Mouse (Mus musculus): ENCODE data around the gene Irf9. TPM values are rescaled to one million over a fixed set of nuclear protein-coding genes. Genes with fewer than 3 reads are reported as not detected.
A peak's percentile ranks its signal among the peaks of the same experiment; 100 is the strongest.

Irf9 gene
- total and polyA plus RNA-seq, 3 experiments: 31.2 to 64.3 (median 39.6) TPM

GRCm38 (mm10) chr14:55617822-55618221 lies 14.5 kb downstream of the Irf9 start, which contains the start of gene Rec8:
Rec8 (plus strand) TSS chr14:55618037.
- no peaks in the 10 kb centered on the region for H3K9me3 ChIP-seq (replicated peaks)
- peaks cover 84% of the 10 kb centered on the region for H3K4me1 ChIP-seq (ENCODE audit: insufficient read depth, low read depth, low read length)
- TF ChIP-seq GATA1 (IDR thresholded peaks at IDR 0.05; ENCODE audit: borderline replicate concordance, low read length) (no peak), POLR2AphosphoS5 (IDR thresholded peaks at IDR 0.05; ENCODE audit: insufficient replicate concordance, low read depth, low read length) (no peak), CTCF (IDR thresholded peaks at IDR 0.05; ENCODE audit: low read depth, low read length) (no peak), GATA2 (IDR thresholded peaks at IDR 0.05; ENCODE audit: borderline replicate concordance, low read depth, low read length) (no peak), TAL1 (conservative IDR thresholded peaks at IDR 0.05; ENCODE audit: low read depth, low read length) (no peak)
- H3K27me3 ChIP-seq (ENCODE audit: insufficient read depth, low read length): no peaks in the 10 kb centered on the region
- peaks cover 39% of the 10 kb centered on the region for H3K36me3 ChIP-seq (replicated peaks)
- H3K4me3 ChIP-seq (ENCODE audit: low read depth, low read length): peak within 1 kb of the TSS; percentile 78
- ATAC-seq (ENCODE audit: extremely low read depth, insufficient number of reproducible peaks, low FRiP score, poor library complexity, severe bottlenecking): peak; percentile 82
- peak; percentile 91 for DNase-seq (ENCODE audit: low spot score)

DNA sequence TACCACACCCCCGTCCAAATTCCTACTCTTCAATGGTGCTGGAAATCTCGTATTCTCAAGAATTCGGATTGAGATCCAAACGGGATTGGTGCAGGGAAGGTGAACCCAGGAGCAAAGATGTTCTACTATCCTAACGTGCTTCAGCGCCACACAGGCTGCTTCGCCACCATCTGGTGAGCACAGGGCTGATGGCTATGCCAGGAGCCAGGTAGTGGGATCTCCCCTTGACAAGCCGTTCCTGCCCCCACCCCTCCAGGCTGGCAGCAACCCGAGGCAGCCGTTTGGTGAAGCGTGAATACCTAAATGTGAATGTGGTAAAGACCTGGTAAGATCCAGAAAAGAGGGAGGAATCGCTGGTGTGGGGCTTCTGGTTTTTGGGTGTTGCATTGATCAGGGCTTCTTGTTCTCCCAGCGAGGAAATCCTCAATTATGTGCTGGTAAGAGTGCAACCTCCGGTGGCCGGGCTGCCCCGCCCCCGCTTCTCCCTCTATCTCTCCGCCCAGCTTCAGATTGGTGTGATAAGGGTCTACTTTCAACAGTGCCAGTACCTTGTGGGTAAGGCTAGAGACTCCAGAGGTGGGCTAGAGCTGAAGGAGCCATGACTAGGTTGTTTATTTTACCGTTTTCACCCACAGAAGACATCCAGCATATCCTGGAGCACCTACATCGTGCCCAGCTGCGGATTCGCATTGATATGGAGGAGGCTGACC lies 15.3 kb downstream of the Irf9 start:
- peak; percentile 71 for DNase-seq (ENCODE audit: low spot score)

GRCm38 (mm10) chr14:55628077-55628827 lies 24.9 kb downstream of the Irf9 start:
- no peaks in the 10 kb centered on the region for H3K9me3 ChIP-seq (replicated peaks)
- H3K27me3 ChIP-seq (ENCODE audit: insufficient read depth, low read length): no peaks in the 10 kb centered on the region
- no peak for TF ChIP-seq GATA1 (IDR thresholded peaks at IDR 0.05; ENCODE audit: borderline replicate concordance, low read length)
- TF ChIP-seq POLR2AphosphoS5 (IDR thresholded peaks at IDR 0.05; ENCODE audit: insufficient replicate concordance, low read depth, low read length): no peak
- TF ChIP-seq TAL1 (conservative IDR thresholded peaks at IDR 0.05; ENCODE audit: low read depth, low read length): peak; percentile 48
- ATAC-seq (ENCODE audit: extremely low read depth, insufficient number of reproducible peaks, low FRiP score, poor library complexity, severe bottlenecking) (peak; percentile 47; the same call in 1 of the 2 replicates), DNase-seq (ENCODE audit: low spot score) (peak; percentile 35)
- peaks cover 68% of the 10 kb centered on the region for H3K4me1 ChIP-seq (ENCODE audit: insufficient read depth, low read depth, low read length)
- H3K4me3 ChIP-seq (ENCODE audit: low read depth, low read length): peak overlapping the region; percentile 44; the same call in 1 of the 2 replicates
- peaks cover 100% of the 10 kb centered on the region for H3K36me3 ChIP-seq (replicated peaks)

More for the DNA sequence above, 15.3 kb downstream of the Irf9 start:
- H3K9me3 ChIP-seq (replicated peaks): no peaks in the 10 kb centered on the region
- peaks cover 84% of the 10 kb centered on the region for H3K4me1 ChIP-seq (ENCODE audit: insufficient read depth, low read depth, low read length)
- peaks cover 47% of the 10 kb centered on the region for H3K36me3 ChIP-seq (replicated peaks)
- peak; percentile 51 for ATAC-seq (ENCODE audit: extremely low read depth, insufficient number of reproducible peaks, low FRiP score, poor library complexity, severe bottlenecking)
- peak overlapping the region; percentile 78 for H3K4me3 ChIP-seq (ENCODE audit: low read depth, low read length)
- H3K27me3 ChIP-seq (ENCODE audit: insufficient read depth, low read length): no peaks in the 10 kb centered on the region
- no peak for TF ChIP-seq GATA1 (IDR thresholded peaks at IDR 0.05; ENCODE audit: borderline replicate concordance, low read length)
- no peak for TF ChIP-seq CTCF (IDR thresholded peaks at IDR 0.05; ENCODE audit: low read depth, low read length)
- TF ChIP-seq POLR2AphosphoS5 (IDR thresholded peaks at IDR 0.05; ENCODE audit: insufficient replicate concordance, low read depth, low read length): no peak
- peak; percentile 61; the same call in 1 of the 2 replicates for TF ChIP-seq GATA2 (IDR thresholded peaks at IDR 0.05; ENCODE audit: borderline replicate concordance, low read depth, low read length)
- peak; percentile 67 for TF ChIP-seq TAL1 (conservative IDR thresholded peaks at IDR 0.05; ENCODE audit: low read depth, low read length)

GRCm38 (mm10) chr14:55629312-55629711 lies 25.9 kb downstream of the Irf9 start:
- Histone ChIP-seq H3K9me3 (replicated peaks) (no peaks in the 10 kb centered on the region), H3K36me3 (replicated peaks) (peaks cover 100% of the 10 kb centered on the region), H3K27me3 (ENCODE audit: insufficient read depth, low read length) (no peaks in the 10 kb centered on the region), H3K4me3 (ENCODE audit: low read depth, low read length) (no peak overlapping the region), H3K4me1 (ENCODE audit: insufficient read depth, low read depth, low read length) (peaks cover 68% of the 10 kb centered on the region)
- DNase-seq (ENCODE audit: low spot score) (no peak), ATAC-seq (ENCODE audit: extremely low read depth, insufficient number of reproducible peaks, low FRiP score, poor library complexity, severe bottlenecking) (no peak; the same call in 1 of the 2 replicates)
- TF ChIP-seq CTCF (IDR thresholded peaks at IDR 0.05; ENCODE audit: low read depth, low read length): peak; percentile 96
- TF ChIP-seq POLR2AphosphoS5 (IDR thresholded peaks at IDR 0.05; ENCODE audit: insufficient replicate concordance, low read depth, low read length): no peak

DNA sequence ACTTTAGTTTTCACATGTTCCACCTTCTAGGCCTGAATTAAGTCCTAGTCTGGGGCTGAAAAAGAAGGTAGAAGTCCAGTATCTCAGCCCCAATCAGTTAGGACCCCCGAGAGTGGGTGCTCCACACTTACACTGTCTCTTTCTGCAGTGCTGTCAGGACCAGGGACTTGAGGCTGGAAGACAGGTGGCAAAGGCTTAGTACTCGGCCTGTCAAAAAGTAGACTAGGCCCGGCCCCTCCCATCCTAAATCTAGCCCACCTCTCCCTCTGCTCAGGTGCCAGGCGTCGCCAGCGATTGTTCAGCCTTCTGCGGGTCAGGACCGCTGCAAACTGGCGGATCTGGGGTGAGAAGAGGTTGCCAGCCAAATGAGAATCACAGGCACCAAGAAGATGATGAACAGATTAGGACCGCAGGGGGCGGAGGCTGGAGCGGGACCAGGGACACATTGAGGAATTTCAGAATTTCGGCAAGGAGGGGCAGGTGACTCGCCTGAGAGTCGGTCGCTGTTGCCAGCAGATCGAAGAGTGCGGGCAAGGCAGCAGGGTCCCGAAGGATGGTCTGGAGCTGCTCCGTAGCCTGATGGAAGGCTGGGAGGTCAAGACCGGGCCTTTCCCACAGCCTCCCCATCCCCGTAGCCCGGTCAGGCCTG lies 31.6 kb downstream of the Irf9 start:
- no peak for TF ChIP-seq POLR2AphosphoS5 (IDR thresholded peaks at IDR 0.05; ENCODE audit: insufficient replicate concordance, low read depth, low read length)
- TF ChIP-seq CTCF (IDR thresholded peaks at IDR 0.05; ENCODE audit: low read depth, low read length): no peak
- no peak for TF ChIP-seq GATA1 (IDR thresholded peaks at IDR 0.05; ENCODE audit: borderline replicate concordance, low read length)
- no peak for TF ChIP-seq TAL1 (conservative IDR thresholded peaks at IDR 0.05; ENCODE audit: low read depth, low read length)
- no peak for TF ChIP-seq GATA2 (IDR thresholded peaks at IDR 0.05; ENCODE audit: borderline replicate concordance, low read depth, low read length)
- H3K4me1 ChIP-seq (ENCODE audit: insufficient read depth, low read depth, low read length): peaks cover 60% of the 10 kb centered on the region
- ATAC-seq (ENCODE audit: extremely low read depth, insufficient number of reproducible peaks, low FRiP score, poor library complexity, severe bottlenecking) (no peak), DNase-seq (ENCODE audit: low spot score) (peak; percentile 18)
- no peaks in the 10 kb centered on the region for H3K27me3 ChIP-seq (ENCODE audit: insufficient read depth, low read length)
- no peaks in the 10 kb centered on the region for H3K9me3 ChIP-seq (replicated peaks)
- peak overlapping the region; percentile 81 for H3K4me3 ChIP-seq (ENCODE audit: low read depth, low read length)
- peaks cover 93% of the 10 kb centered on the region for H3K36me3 ChIP-seq (replicated peaks)

GRCm38 (mm10) chr14:55635523-55636007 lies 32.2 kb downstream of the Irf9 start, which contains the start of gene Ipo4:
Ipo4 (minus strand) TSS chr14:55635957.
- no peaks in the 10 kb centered on the region for H3K9me3 ChIP-seq (replicated peaks)
- H3K27me3 ChIP-seq (ENCODE audit: insufficient read depth, low read length): no peaks in the 10 kb centered on the region
- peaks cover 93% of the 10 kb centered on the region for H3K36me3 ChIP-seq (replicated peaks)
- H3K4me3 ChIP-seq (ENCODE audit: low read depth, low read length): peak within 1 kb of the TSS; percentile 81
- no peak for TF ChIP-seq POLR2AphosphoS5 (IDR thresholded peaks at IDR 0.05; ENCODE audit: insufficient replicate concordance, low read depth, low read length)
- no peak for TF ChIP-seq TAL1 (conservative IDR thresholded peaks at IDR 0.05; ENCODE audit: low read depth, low read length)
- TF ChIP-seq GATA1 (IDR thresholded peaks at IDR 0.05; ENCODE audit: borderline replicate concordance, low read length): no peak
- no peak for TF ChIP-seq GATA2 (IDR thresholded peaks at IDR 0.05; ENCODE audit: borderline replicate concordance, low read depth, low read length)
- no peak for TF ChIP-seq CTCF (IDR thresholded peaks at IDR 0.05; ENCODE audit: low read depth, low read length)
- ATAC-seq (ENCODE audit: extremely low read depth, insufficient number of reproducible peaks, low FRiP score, poor library complexity, severe bottlenecking) (peak; percentile 89), DNase-seq (ENCODE audit: low spot score) (peak; percentile 76)
- H3K4me1 ChIP-seq (ENCODE audit: insufficient read depth, low read depth, low read length): peaks cover 59% of the 10 kb centered on the region

All from G1E (cell line).